Mouse (Mus musculus) CH12.LX (cell line): Measurements from ENCODE around the gene Jag2. TPM values are rescaled to one million over a fixed set of nuclear protein-coding genes. Genes with fewer than 3 reads are reported as not detected.

ENCODE experiments used
- DNase-seq: peaks from one replicate; pipeline ENCODE4 v3.0.0-alpha.2; 2013; ENCODE audit errors: extremely low read depth
- H3K27ac ChIP-seq: 2 replicates; pipeline ENCODE4 v1.5.1; 2012; ENCODE audit warnings: low read depth, mild to moderate bottlenecking, control low read depth, moderate library complexity; ENCODE audit not compliant: insufficient read depth
- H3K27me3 ChIP-seq: replicated peaks from 2 replicates; pipeline ENCODE3; 2012; ENCODE audit warnings: inconsistent platforms
- H3K36me3 ChIP-seq, 2 experiments: replicated peaks in 1 of 2; 2 replicates each; pipeline versions ENCODE3 to v1.6.1; 2012; ENCODE audit warnings: inconsistent platforms in 1 of 2, low read length in 1 of 2, mild to moderate bottlenecking in 1 of 2, mixed read lengths in 1 of 2, moderate library complexity in 1 of 2; ENCODE audit not compliant: control insufficient read depth in 1 of 2, insufficient read depth in 1 of 2
- H3K4me1 ChIP-seq, 2 experiments: 2 replicates each; pipeline ENCODE4 v1.6.1; 2012; ENCODE audit warnings: inconsistent platforms in 1 of 2, moderate library complexity in 1 of 2; ENCODE audit not compliant: insufficient read depth in 2 of 2, control insufficient read depth in 1 of 2
- H3K4me2 ChIP-seq: 2 replicates; pipeline ENCODE4 v1.6.1; 2012; ENCODE audit warnings: low read depth, mild to moderate bottlenecking, control low read depth; ENCODE audit not compliant: poor library complexity, insufficient read depth, severe bottlenecking
- H3K4me3 ChIP-seq, 3 experiments: fragments of 150-350 bp in 1 of 3; sonication (generic) in 1 of 3; replicated peaks in 1 of 3; 2 replicates each; pipeline versions ENCODE3 to v1.5.1; 2011 to 2012; ENCODE audit warnings: low read depth in 2 of 3, low read length in 2 of 3, mild to moderate bottlenecking in 2 of 3, moderate library complexity in 2 of 3, control low read depth in 1 of 3, improper control_type of control experiment in 1 of 3, inconsistent platforms in 1 of 3, mixed read lengths in 1 of 3; ENCODE audit not compliant: poor library complexity in 1 of 3
- H3K79me2 ChIP-seq: replicated peaks from 2 replicates; pipeline ENCODE4 v1.6.1; 2012; ENCODE audit warnings: mild to moderate bottlenecking, moderate library complexity; ENCODE audit not compliant: control insufficient read depth, poor library complexity, insufficient read depth, severe bottlenecking; ENCODE audit errors: extremely low read depth
- H3K9ac ChIP-seq: 2 replicates; pipeline ENCODE4 v1.6.1; 2012; ENCODE audit warnings: low read depth, mild to moderate bottlenecking, control low read depth, moderate library complexity; ENCODE audit not compliant: insufficient read depth
- H3K9me3 ChIP-seq: replicated peaks from 2 replicates; pipeline ENCODE3; 2012; ENCODE audit warnings: low read length, inconsistent platforms, mixed read lengths
- BHLHE40 ChIP-seq: IDR thresholded peaks from 2 replicates; pipeline ENCODE4 v1.6.1; 2011; ENCODE audit warnings: mild to moderate bottlenecking, low read depth, low read length, improper control_type of control experiment
- CHD1 ChIP-seq: IDR thresholded peaks from 2 replicates; pipeline ENCODE4 v1.6.1; 2012; ENCODE audit warnings: low read depth, low read length, improper control_type of control experiment, inconsistent platforms
- CHD2 ChIP-seq: IDR thresholded peaks from 2 replicates; pipeline ENCODE4 v1.6.1; 2011; ENCODE audit warnings: low read length, improper control_type of control experiment
- CTCF ChIP-seq, 2 experiments: IDR thresholded peaks in 1 of 2; conservative IDR thresholded peaks in 1 of 2; 2 replicates each; pipeline ENCODE4 v1.5.1; 2011 to 2012; ENCODE audit warnings: low read depth in 2 of 2, low read length in 2 of 2, improper control_type of control experiment in 1 of 2, inconsistent platforms in 1 of 2, mild to moderate bottlenecking in 1 of 2, moderate library complexity in 1 of 2
- E2F4 ChIP-seq: IDR thresholded peaks from 2 replicates; pipeline ENCODE4 v1.6.1; 2011; ENCODE audit warnings: low read depth, low read length, improper control_type of control experiment; ENCODE audit not compliant: insufficient replicate concordance
- ELF1 ChIP-seq: IDR thresholded peaks from 2 replicates; pipeline ENCODE4 v1.6.1; 2014; ENCODE audit warnings: low read depth, mild to moderate bottlenecking, inconsistent platforms, low read length, improper control_type of control experiment
- EP300 ChIP-seq: IDR thresholded peaks from 2 replicates; pipeline ENCODE4 v1.6.1; 2011; ENCODE audit warnings: low read length, improper control_type of control experiment
- ETS1 ChIP-seq: conservative IDR thresholded peaks from 2 replicates; pipeline ENCODE4 v1.6.1; 2012; ENCODE audit warnings: low read depth, mild to moderate bottlenecking, inconsistent platforms, low read length, improper control_type of control experiment, moderate library complexity
- GABPA ChIP-seq: IDR thresholded peaks from 2 replicates; pipeline ENCODE4 v1.6.1; 2012; ENCODE audit warnings: low read depth, low read length, improper control_type of control experiment, inconsistent platforms; ENCODE audit not compliant: insufficient replicate concordance
- HCFC1 ChIP-seq: IDR thresholded peaks from 2 replicates; pipeline ENCODE4 v1.6.1; 2012; ENCODE audit warnings: low read depth, mild to moderate bottlenecking, inconsistent platforms, low read length, improper control_type of control experiment
- IRF4 ChIP-seq: IDR thresholded peaks from 2 replicates; pipeline ENCODE4 v1.6.1; 2014; ENCODE audit warnings: low read depth, mild to moderate bottlenecking, inconsistent platforms, low read length, improper control_type of control experiment
- JUN ChIP-seq: IDR thresholded peaks from 2 replicates; pipeline ENCODE4 v1.6.1; 2011; ENCODE audit warnings: low read depth, mild to moderate bottlenecking, low read length, improper control_type of control experiment, moderate library complexity; ENCODE audit not compliant: insufficient read depth
- JUND ChIP-seq: conservative IDR thresholded peaks from 2 replicates; pipeline ENCODE4 v1.6.1; 2011; ENCODE audit warnings: low read depth, low read length, improper control_type of control experiment
- KAT2A ChIP-seq: IDR thresholded peaks from 2 replicates; pipeline ENCODE4 v1.6.1; 2012; ENCODE audit warnings: low read length, improper control_type of control experiment, inconsistent platforms; ENCODE audit not compliant: insufficient replicate concordance
- MAFK ChIP-seq: IDR thresholded peaks from 2 replicates; pipeline ENCODE4 v1.6.1; 2011; ENCODE audit warnings: low read length, improper control_type of control experiment; ENCODE audit not compliant: insufficient replicate concordance
- MAX ChIP-seq: IDR thresholded peaks from 2 replicates; pipeline ENCODE4 v1.6.1; 2011; ENCODE audit warnings: low read length, improper control_type of control experiment
- MAZ ChIP-seq: IDR thresholded peaks from 2 replicates; pipeline ENCODE4 v1.6.1; 2012; ENCODE audit warnings: low read depth, mild to moderate bottlenecking, inconsistent platforms, low read length, improper control_type of control experiment, moderate library complexity
- MEF2A ChIP-seq: IDR thresholded peaks from 2 replicates; pipeline ENCODE4 v1.6.1; 2014; ENCODE audit warnings: low read depth, mild to moderate bottlenecking, inconsistent platforms, low read length, improper control_type of control experiment, borderline replicate concordance
- MXI1 ChIP-seq: IDR thresholded peaks from 2 replicates; pipeline ENCODE4 v1.6.1; 2011; ENCODE audit warnings: mild to moderate bottlenecking, low read depth, low read length, improper control_type of control experiment
- MYC ChIP-seq: IDR thresholded peaks from 2 replicates; pipeline ENCODE4 v1.6.1; 2011; ENCODE audit warnings: low read depth, mild to moderate bottlenecking, improper control_type of control experiment, low read length
- NELFE ChIP-seq: IDR thresholded peaks from 2 replicates; pipeline ENCODE4 v1.6.1; 2011; ENCODE audit warnings: low read depth, low read length, improper control_type of control experiment
- NRF1 ChIP-seq: IDR thresholded peaks from 2 replicates; pipeline ENCODE4 v1.6.1; 2014; ENCODE audit warnings: low read depth, mild to moderate bottlenecking, inconsistent platforms, low read length, improper control_type of control experiment, moderate library complexity
- PAX5 ChIP-seq: IDR thresholded peaks from 2 replicates; pipeline ENCODE4 v1.6.1; 2012; ENCODE audit warnings: low read length, inconsistent platforms, mixed read lengths
- POLR2A ChIP-seq: IDR thresholded peaks from 2 replicates; pipeline ENCODE4 v1.6.1; 2011; ENCODE audit warnings: low read depth, mild to moderate bottlenecking, improper control_type of control experiment, low read length
- POLR2AphosphoS2 ChIP-seq: IDR thresholded peaks from 2 replicates; pipeline ENCODE4 v1.6.1; 2011; ENCODE audit warnings: low read depth, low read length, improper control_type of control experiment
- RAD21 ChIP-seq: IDR thresholded peaks from 2 replicates; pipeline ENCODE4 v1.6.1; 2011; ENCODE audit warnings: low read depth, mild to moderate bottlenecking, low read length, improper control_type of control experiment, moderate library complexity
- RCOR1 ChIP-seq: conservative IDR thresholded peaks from 2 replicates; pipeline ENCODE4 v1.6.1; 2012; ENCODE audit warnings: low read depth, mild to moderate bottlenecking, inconsistent platforms, low read length, improper control_type of control experiment
- SIN3A ChIP-seq: IDR thresholded peaks from 2 replicates; pipeline ENCODE4 v1.6.1; 2012; ENCODE audit warnings: low read length, improper control_type of control experiment, inconsistent platforms
- SMC3 ChIP-seq: IDR thresholded peaks from 2 replicates; pipeline ENCODE4 v1.6.1; 2011; ENCODE audit warnings: low read depth, low read length, improper control_type of control experiment
- TBP ChIP-seq: conservative IDR thresholded peaks from 2 replicates; pipeline ENCODE4 v1.6.1; 2011; ENCODE audit warnings: low read depth, low read length, improper control_type of control experiment
- TCF12 ChIP-seq: IDR thresholded peaks from 2 replicates; pipeline ENCODE4 v1.6.1; 2014; ENCODE audit warnings: low read depth, mild to moderate bottlenecking, inconsistent platforms, low read length, improper control_type of control experiment
- UBTF ChIP-seq: IDR thresholded peaks from 2 replicates; pipeline ENCODE4 v1.6.1; 2012; ENCODE audit warnings: low read depth, mild to moderate bottlenecking, inconsistent platforms, low read length, improper control_type of control experiment, moderate library complexity
- USF1 ChIP-seq: IDR thresholded peaks from 2 replicates; pipeline ENCODE4 v1.6.1; 2014; ENCODE audit warnings: low read depth, mild to moderate bottlenecking, inconsistent platforms, low read length, improper control_type of control experiment
- USF2 ChIP-seq: conservative IDR thresholded peaks from 2 replicates; pipeline ENCODE4 v1.6.1; 2011; ENCODE audit warnings: low read depth, low read length, improper control_type of control experiment
- ZC3H11A ChIP-seq: IDR thresholded peaks from 2 replicates; pipeline ENCODE4 v1.6.1; 2012; ENCODE audit warnings: low read depth, mild to moderate bottlenecking, inconsistent platforms, low read length, improper control_type of control experiment
- ZKSCAN1 ChIP-seq: IDR thresholded peaks from 2 replicates; pipeline ENCODE4 v1.6.1; 2012; ENCODE audit warnings: low read depth, inconsistent platforms, low read length, improper control_type of control experiment, borderline replicate concordance
- ZMIZ1 ChIP-seq: IDR thresholded peaks from 2 replicates; pipeline ENCODE4 v1.6.1; 2012; ENCODE audit warnings: low read depth, mild to moderate bottlenecking, inconsistent platforms, low read length, improper control_type of control experiment
- ZNF384 ChIP-seq: IDR thresholded peaks from 2 replicates; pipeline ENCODE4 v1.6.1; 2012; ENCODE audit warnings: low read depth, low read length, improper control_type of control experiment, inconsistent platforms
- dilution Hi-C: fragments of 300-500 bp; cut with MboI; formaldehyde crosslinking; loops from 2 replicates; pipeline ENCODE4 v1.14.3; 2020; ENCODE audit warnings: low sequenced_read_pairs; ENCODE audit not compliant: extremely low pct_unique_long_range_greater_than_20kb, extremely low pct_ligation_motif_present
- in situ Hi-C: fragments of 300-500 bp; cut with MboI; formaldehyde crosslinking; loops from 3 replicates; pipeline ENCODE4 v1.14.3; 2019; ENCODE audit warnings: low sequenced_read_pairs, low pct_ligation_motif_present, low pct_unique_long_range_greater_than_20kb, mixed read lengths
- polyA plus RNA-seq: library from polyadenylated mRNA; unstranded; fragments of >175 nt; gene quantifications from 2 replicates; pipeline ENCODE4 v1.2.1, GENCODE M21; 2012; ENCODE audit warnings: low read depth; ENCODE audit not compliant: insufficient read length
- total RNA-seq, 2 experiments: library from RNA; depleted of rRNA; stranded (reverse); fragments of 300-350 nt in 1 of 2; fragments of >200 nt in 1 of 2; gene quantifications; 2 replicates each; pipeline ENCODE4 v1.2.3; 2012 to 2014

Gene Jag2
- total and polyA plus RNA-seq, 3 experiments, result 0.34 to 7.6 (median 0.59) TPM

DNA sequence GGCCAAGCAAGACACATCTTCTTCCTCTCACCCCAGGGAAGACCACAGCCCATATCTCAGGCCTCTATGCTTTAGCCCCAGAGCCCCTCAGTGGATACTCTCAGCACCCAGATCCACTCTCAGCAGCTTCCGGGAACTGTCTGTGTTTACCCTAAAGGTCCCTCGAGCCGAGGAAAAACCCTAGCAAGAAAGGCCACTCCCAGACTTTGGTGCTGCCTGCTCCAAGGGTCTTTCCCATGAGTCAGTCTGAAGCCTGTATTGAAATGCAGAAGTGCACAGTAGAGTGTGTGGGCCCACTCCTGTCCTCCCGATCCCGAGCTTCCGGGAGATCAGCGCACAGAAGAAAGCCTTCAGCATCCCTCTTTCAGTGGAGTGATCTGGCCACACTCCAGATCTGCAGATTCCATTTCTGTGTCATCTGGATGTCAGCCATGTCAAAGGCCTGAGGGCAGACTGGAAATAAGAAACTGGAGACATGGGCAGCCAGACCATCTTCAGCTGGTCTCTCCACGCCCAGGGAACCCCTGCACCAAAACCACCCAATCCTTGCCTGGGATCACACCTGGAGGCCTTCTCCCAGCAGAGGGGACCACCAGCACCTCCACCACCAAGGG is 63.0 kb downstream of the Jag2 start:
- H3K27me3 ChIP-seq, result no peaks in the 10 kb centered on the region
- dilution Hi-C loops, result no loop called here
- H3K27ac ChIP-seq, result peak overlapping the region; percentile 100
- peaks cover 56 to 80% of the 10 kb centered on the region in 2 experiments for H3K4me1 ChIP-seq
- H3K79me2 ChIP-seq, result peaks cover 2% of the 10 kb centered on the region
- in situ Hi-C loops, result no loop called here
- peak overlapping the region in 2 of 3 experiments; percentile 52 to 60 for H3K4me3 ChIP-seq
- DNase-seq, result peak; percentile 76
- peaks cover 3 to 22% of the 10 kb centered on the region in 2 experiments for H3K36me3 ChIP-seq
- TF ChIP-seq RAD21 (no peak), GABPA (no peak), MYC (no peak), TCF12 (0 out of 2 replicates have a peak, but pooled peaks have one; percentile 19), ZMIZ1 (no peak), TBP (0 out of 2 replicates have a peak, but pooled peaks have one; percentile 27), EP300 (peak; percentile 58; the same call in 1 of the 2 replicates), ZKSCAN1 (peak; percentile 80; the same call in 1 of the 2 replicates), NELFE (peak; percentile 50; the same call in 1 of the 2 replicates), CHD1 (no peak; the same call in 1 of the 2 replicates), RCOR1 (no peak; the same call in 1 of the 2 replicates), MAZ (peak; percentile 11; the same call in 1 of the 2 replicates), CHD2 (no peak), SMC3 (no peak), POLR2A (peak; percentile 32; the same call in 1 of the 2 replicates), E2F4 (no peak), MEF2A (peak; percentile 55), POLR2AphosphoS2 (no peak), ETS1 (peak; percentile 71), ZNF384 (no peak), SIN3A (0 out of 2 replicates have a peak, but pooled peaks have one; percentile 16), JUN (no peak), KAT2A (0 out of 2 replicates have a peak, but pooled peaks have one; percentile 32), PAX5 (no peak), USF2 (no peak), CTCF (conservative IDR thresholded peaks at IDR 0.05 in 1 of 2, IDR thresholded peaks at IDR 0.05 in 1 of 2; ENCODE audit: low read depth in 2 of 2, low read length in 2 of 2) (no peak), IRF4 (peak; percentile 51), MAFK (no peak), USF1 (no peak), HCFC1 (no peak), JUND (no peak), ELF1 (peak; percentile 85), BHLHE40 (no peak), ZC3H11A (no peak), MAX (peak; percentile 33), UBTF (0 out of 2 replicates have a peak, but pooled peaks have one; percentile 10), NRF1 (0 out of 2 replicates have a peak, but pooled peaks have one; percentile 27), MXI1 (no peak)
- TF ChIP-seq, all 38 proteins: peak for 16
- H3K4me2 ChIP-seq, result peak overlapping the region; percentile 73
- H3K9me3 ChIP-seq, result no peaks in the 10 kb centered on the region
- peak overlapping the region; percentile 51 for H3K9ac ChIP-seq
